Mouse (Mus musculus) heart, postnatal 14 days (tissue): Measurements from ENCODE around the gene Htt. TPM values are rescaled to one million over a fixed set of nuclear protein-coding genes. Genes with fewer than 3 reads are reported as not detected.

Experiments
- DNase-seq, 2 experiments: peaks; one replicate each; pipeline ENCODE4 v3.0.0; 2021 to 2022
- intact Hi-C: fragments of 180-260 bp; cut with DNase I; formaldehyde crosslinking; loops from one replicate; pipeline ENCODE4 v1.15.1; 2025
- total RNA-seq, 2 experiments: library from RNA; stranded (reverse); gene quantifications; 2 replicates each; pipeline ENCODE4 v1.2.3; 2021

Htt gene
- total RNA-seq, 2 experiments from 2014 or later, result 13.6 to 14.1 TPM

DNA sequence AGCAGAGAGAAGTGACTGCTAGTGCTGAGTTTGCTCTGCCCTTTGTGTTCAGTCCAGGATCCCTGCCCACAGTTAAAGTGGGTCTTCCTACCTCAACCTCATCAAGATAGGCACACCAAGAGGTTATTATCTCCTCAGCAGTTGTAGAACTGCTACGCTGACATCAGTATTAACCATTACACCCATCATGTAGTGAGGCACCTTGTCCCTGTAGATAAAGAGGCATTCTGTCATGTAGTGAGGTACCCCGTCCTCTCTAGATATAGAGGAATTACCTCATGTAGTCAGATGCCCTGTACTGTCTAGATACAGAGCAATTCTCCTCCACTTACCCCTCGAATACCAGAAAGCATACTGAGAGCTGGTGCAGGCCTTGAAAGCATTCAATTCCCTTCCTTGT, 119.5 kb downstream of the Htt start:
- intact Hi-C loops, result no loop called here
- DNase-seq, result no peak

DNA sequence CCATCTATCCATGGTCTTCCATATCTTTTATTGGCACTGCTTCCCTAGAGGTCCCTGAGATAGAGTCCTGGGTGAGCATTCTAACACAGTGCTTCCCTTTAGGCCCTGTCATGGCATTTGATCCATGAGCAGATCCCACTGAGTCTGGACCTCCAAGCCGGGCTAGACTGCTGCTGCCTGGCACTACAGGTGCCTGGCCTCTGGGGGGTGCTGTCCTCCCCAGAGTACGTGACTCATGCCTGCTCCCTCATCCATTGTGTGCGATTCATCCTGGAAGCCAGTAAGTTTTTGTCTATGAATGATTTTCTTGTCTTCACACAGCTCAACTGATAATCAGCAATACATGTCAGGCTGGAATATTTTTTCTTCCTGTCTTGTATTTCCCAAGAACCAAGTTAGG, 123.7 kb downstream of the Htt start:
- no peak for DNase-seq
- intact Hi-C loops, result no loop called here

DNA sequence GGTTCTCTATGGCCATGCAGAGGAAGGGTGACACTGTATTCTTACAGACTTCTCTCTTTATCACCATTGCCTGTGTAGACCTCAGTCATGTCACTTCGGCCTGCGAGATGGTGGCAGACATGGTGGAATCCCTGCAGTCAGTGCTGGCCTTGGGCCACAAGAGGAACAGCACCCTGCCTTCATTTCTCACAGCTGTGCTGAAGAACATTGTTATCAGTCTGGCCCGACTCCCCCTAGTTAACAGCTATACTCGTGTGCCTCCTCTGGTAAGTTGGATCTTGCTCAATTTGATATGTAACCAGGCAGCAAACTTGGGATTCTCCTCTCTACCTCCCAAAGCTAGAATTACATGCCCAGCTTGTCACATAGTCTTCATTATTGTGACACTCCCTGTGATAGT, 127.7 kb downstream of the Htt start:
- intact Hi-C loops, result no loop called here
- DNase-seq, result no peak

DNA sequence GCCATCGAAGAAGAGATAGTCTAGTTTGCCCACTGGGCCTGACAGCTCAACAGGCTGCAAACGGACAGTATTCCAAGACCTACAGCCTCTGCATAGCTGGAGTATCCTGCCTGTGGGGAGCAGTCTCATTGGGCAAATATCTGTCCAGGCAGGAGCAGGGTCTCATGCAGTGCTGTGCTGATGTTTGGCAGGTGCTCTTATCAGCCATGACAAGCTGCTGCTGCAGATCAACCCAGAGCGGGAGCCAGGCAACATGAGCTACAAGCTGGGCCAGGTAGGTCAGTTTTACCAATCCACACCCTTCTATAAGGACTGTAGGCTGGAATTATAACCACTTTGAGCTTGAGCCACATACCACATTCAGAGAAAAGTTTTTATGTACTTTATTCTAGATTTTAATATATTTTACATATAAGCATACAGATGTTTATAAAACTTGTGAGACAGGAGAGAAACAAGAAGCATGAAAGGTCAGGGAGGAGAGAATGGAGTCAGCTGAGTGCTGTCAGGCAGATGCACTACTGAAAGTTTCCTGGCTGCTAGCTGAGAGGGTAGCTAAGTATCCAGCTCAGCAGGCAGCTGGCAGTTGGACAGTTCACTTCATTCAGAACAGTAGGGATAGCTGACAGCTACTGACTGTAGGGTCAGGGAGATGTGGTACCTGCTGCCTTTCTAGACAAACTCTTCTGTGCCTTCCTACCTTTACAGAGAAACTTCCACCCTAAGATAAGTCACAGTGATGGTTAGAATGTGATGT, 135.3 kb downstream of the Htt start:
- intact Hi-C loops, result no loop called here
- DNase-seq, result no peak

DNA sequence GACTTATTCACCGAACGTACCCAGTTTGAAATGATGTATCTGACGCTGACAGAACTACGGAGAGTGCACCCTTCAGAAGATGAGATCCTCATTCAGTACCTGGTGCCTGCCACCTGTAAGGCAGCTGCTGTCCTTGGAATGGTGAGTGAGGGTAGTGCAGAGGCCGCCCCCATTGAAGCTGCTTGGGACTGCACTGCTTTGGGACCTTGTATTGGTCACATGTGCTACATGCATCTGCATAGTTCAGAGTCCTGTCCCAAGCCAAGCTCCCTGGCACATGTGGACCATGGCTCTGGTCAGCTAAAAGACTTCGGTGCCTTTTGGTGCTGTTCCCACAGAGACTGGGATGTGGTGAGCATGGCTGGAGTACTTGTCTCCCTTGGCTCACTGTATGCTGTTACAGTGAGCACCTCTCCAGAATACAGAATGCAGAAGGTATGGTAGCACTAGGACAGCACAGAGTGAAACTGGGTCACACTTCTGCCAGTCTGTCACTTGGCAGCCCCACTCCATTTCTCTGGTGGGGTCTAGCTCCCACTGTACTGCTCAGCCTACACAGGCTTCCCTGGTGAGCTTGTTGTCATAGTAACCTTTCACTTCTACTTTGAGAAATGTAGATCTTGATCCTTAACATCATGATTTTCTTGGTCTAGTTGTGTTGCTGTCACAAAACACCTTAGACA, 138.4 kb downstream of the Htt start:
- intact Hi-C loops, result no loop called here
- DNase-seq, result no peak

DNA sequence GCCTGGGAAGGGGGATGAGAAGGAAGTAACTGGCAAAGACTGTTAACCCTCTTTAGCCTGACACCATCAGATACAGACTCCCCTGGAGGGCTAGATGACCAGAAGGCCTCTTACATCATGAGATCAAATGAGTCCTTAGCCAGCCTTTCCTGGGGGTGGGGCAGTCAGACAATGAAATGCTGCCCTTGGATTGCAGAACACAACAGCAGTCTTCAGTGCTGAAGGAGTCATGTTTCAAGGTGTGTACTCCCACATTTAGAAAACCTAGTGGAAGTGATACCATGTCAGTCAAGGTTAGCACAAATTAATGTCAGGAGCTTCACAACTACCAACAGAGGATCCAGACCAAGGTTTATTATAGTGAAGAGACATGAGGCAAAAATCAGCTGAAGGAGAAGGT, 140.8 kb downstream of the Htt start:
- no peak for DNase-seq
- intact Hi-C loops, result no loop called here

DNA sequence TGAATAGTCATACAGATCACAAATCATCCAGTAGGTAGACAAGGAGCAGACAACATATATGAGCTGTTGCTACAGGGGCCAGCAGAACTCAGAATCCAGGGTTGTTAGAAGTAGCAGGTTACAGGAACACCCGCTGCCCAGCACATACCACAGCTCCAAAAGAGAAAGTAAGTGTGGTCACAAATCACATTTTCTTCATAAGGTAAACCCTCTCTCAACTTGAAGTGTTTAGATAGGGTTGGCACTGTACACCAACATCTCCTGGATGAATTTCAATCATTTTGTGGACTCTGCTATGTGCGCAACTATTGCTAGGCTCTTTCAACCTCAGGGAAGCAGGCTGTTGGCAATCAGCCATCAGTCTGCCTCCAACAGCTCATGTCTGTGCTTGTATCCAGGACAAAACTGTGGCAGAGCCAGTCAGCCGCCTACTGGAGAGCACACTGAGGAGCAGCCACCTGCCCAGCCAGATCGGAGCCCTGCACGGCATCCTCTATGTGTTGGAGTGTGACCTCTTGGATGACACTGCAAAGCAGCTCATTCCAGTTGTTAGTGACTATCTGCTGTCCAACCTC, 141.4 kb downstream of the Htt start:
- DNase-seq, result peak; percentile 50 to 72
- intact Hi-C loops, result no loop called here

DNA sequence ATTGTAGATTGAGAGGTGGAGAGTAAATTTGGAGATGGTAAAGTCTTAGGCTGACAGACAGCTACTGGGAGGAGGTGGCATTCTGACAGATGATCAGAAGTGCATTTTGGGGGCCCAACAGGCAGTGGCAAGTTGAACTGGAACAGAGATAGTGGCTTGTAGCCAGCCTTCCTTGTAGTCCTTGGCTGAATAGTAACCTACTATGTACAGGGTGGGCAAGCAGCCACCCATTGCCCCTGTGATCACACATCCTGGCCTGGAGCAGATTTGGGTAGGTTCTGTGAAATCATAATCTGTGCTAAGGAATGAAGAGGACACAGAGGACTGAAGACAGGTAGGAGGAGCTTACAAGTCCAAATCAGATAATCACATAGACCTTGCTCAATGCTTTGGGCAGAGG, 142.9 kb downstream of the Htt start:
- no peak for DNase-seq
- intact Hi-C loops, result no loop called here

DNA sequence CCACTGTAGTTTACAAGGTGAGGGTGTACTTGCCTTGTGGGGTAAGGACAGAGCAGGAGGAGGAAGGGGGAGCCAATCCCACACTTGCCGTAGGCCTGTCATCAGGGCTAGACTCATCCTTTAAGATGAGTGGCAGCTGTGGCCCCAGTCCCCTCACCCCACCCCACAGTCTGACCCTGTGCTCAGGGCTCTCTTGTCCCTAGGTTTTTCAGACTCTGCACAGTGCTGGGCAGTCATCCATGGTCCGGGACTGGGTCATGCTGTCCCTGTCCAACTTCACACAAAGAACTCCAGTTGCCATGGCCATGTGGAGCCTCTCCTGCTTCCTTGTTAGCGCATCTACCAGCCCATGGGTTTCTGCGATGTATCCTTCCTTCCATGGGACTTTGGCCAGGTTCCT, 145.7 kb downstream of the Htt start:
- DNase-seq, result no peak
- intact Hi-C loops, result no loop called here

DNA sequence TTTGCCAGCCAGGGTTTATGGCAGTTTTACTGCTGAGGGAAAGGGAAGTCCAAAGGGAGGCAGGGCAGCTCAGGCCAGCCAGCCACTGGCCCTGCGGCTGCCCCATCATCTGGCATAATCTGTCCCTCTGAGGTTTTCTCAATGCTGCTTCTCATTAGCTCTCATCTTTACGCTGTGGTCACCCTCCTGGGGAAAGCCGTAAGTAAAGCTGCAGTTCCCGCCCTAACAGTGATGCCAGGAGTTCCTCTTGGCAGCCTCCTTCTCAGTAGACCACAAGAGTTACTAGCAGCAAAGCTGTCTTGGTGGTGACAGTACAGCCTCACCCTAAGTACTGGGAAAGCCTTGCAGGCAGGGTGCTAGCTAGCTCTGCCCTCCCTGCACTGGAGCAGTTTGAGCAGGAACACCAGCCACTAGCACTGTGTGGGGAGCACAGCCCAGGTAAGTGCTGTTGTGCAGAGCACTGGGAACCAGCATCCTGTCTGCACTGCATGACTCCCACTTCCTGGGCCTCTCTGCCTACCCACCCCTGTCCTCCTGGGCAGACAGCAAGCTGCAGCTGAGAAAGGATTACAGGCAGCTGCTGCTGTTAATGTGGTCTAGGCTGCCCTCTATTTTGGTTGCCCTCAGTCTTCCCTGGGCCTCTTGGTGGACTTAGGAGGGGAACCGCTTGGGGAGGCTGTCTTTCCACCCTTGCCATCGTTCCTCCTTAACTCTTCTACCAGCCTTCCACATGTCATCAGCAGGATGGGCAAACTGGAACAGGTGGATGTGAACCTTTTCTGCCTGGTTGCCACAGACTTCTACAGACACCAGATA, 146.6 kb downstream of the Htt start, which contains the start of gene Msantd1:
TSS of gene Msantd1 (plus strand) at position 103 of the 816 bp plus-strand sequence.
- intact Hi-C loops, result no loop called here
- no peak for DNase-seq

DNA sequence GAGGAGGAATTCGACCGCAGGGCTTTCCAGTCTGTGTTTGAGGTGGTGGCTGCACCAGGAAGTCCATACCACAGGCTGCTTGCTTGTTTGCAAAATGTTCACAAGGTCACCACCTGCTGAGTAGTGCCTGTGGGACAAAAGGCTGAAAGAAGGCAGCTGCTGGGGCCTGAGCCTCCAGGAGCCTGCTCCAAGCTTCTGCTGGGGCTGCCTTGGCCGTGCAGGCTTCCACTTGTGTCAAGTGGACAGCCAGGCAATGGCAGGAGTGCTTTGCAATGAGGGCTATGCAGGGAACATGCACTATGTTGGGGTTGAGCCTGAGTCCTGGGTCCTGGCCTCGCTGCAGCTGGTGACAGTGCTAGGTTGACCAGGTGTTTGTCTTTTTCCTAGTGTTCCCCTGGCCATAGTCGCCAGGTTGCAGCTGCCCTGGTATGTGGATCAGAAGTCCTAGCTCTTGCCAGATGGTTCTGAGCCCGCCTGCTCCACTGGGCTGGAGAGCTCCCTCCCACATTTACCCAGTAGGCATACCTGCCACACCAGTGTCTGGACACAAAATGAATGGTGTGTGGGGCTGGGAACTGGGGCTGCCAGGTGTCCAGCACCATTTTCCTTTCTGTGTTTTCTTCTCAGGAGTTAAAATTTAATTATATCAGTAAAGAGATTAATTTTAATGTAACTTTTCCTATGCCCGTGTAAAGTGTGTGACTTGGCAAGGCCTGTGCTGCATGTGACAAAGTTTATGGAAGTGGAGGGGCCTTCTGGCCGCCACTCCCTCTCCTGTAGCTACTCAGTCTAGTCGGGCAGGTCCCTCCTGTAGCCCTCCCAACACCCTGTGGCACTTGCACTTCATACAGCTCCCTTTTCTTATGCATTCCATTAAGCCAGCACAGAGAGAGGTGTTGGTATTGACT, 147.4 kb downstream of the Htt start:
- intact Hi-C loops, result no loop called here
- peak in 1 of 2 experiments; percentile 21 for DNase-seq

DNA sequence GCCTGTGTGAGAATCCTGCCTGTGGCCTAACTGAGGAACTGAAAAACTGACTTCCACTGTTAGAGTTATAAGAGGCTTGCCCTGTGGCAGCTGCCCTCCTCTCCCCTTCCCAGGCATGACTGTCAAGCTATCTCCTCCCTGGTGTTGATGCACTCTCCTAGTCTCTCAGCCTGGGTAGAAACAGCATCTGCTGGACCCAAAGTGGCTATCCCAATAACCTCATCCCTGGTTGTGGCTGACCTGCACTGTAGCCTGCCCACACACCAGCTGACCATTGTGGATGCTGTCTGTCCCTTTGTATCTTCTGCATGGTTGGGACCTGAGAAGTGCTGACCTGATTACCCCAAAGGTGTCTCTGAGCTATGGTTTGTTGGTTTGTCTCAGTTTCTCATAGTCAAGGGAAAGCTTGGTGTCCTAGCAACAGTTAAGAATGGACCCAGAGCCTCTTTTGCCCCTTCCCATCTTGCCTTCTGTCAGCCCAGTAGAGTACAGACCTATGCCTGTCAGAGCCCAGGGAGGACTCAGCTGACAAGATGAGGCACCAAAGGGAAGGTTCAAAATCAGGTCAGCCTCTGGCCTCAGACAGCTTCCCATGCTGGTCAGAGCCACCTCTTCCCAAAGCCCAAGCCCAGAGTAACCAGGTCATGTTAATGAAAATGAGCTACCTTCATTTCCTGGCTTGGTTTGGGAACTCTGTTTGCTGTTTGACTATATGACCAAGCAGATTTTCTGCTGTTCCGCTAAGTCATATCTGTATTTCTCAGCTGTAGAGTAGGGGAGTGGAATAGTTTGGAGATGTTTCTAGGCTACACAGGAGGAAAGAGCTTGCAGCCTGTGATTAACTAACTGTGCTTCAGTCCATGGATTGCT, 148.3 kb downstream of the Htt start:
- no peak for DNase-seq
- intact Hi-C loops, result no loop called here

DNA sequence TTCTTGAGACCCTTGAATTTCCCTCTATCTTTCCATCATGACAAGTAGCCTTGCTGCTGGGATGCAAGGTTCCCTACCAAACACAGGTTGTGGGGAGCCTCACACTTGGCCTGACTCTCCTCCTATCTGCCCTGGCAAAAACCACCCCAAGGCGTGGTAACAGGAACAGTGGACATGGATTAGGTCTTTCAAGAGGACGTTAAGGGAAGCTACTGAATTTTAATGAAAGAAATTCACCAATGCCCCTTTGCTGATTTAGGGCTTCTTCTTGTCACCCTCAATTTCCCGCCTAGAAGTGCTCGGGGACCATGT, 148.9 kb downstream of the Htt start:
- DNase-seq, result no peak
- intact Hi-C loops, result no loop called here

DNA sequence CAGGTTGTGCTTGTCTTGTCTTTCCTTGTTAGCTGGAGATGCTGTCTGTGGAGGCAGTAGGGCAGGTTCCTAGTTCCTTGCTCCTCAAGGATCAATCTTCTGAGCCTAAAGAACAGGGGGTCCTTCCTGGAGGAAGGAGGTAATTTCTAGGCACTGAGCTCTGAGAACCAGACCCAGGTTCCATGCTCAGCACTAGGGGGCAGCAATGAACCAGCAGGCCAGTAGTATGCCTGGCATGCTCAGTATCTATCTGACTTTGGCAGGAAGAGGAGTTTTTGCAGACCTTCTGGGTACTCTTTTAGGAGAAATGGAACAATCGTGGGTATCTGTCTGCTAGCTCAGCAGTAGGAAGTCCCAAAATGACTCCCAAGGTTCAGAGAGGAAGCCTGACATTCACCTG, 154.3 kb downstream of the Htt start:
- intact Hi-C loops, result loop anchor here (1.0 to 2.0 kb wide), 3 partner anchors 71 to 128 kb away; no protein-coding TSS in a partner anchor
- peak; percentile 80 to 89 for DNase-seq

DNA sequence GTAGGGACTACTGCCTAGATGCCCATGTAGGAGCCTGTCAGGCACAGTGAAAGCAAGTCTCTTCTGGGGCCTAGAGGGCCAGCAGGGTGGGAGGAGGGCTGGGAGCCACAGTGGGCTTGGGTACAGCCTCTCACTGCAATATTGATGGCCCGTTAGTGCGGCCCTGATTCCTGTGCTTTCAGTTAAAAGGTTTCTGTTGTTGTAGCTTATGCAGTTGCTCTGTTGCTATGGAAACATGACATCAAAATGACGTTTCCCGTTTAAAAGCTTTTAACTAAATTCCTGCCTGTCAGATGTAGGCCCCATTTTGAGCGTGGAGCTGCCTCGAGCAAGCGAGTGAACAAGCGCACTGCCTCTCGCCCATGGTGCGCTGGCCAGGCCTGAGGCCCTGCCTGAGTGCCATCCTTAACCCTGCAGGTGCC, 155.7 kb downstream of the Htt start:
- no peak for DNase-seq
- intact Hi-C loops, result loop anchor here (2.0 kb wide), 1 partner anchor 108 kb away; no protein-coding TSS in a partner anchor

DNA sequence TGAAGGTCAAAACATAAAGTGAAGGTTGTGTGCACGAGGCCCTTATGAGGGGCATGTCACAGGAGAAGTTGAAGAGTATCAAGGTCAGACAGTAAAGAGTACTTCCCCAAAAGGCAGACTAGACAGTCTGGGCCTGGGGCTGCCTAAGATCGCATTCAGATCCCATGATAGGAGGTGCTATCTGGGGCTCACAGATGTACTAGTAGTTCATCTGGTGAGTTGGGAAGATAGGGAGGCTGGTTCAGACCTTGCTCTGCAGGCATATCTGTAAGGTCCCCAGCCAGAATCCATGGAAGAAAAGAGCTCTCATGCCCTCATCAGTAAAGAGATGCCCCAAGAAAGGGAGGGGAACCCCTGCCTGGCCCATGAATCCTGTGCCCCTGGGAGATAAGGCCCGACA, 157.2 kb downstream of the Htt start:
- intact Hi-C loops, result no loop called here

DNA sequence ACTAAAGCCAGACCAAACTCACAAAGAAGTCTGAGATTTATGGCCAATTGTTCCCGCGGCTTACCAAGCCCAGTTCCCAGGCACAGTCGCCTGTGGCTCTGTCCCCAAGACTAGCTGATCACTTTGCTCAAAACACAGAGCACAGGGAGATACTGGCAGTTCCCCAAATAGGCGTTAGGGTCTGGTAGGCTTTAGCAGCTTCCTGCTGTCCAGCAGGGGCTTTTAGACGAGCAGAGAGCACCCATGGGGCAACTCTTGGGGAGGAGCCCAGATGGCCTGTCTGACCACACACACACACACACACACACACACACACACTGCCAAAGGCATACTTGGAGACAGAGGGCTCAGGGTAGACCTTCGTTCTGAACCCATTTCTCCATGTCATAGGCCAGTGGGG, 161.0 kb downstream of the Htt start:
- intact Hi-C loops, result no loop called here

More for the DNA sequence above, 157.2 kb downstream of the Htt start:
- DNase-seq, result no peak

DNA sequence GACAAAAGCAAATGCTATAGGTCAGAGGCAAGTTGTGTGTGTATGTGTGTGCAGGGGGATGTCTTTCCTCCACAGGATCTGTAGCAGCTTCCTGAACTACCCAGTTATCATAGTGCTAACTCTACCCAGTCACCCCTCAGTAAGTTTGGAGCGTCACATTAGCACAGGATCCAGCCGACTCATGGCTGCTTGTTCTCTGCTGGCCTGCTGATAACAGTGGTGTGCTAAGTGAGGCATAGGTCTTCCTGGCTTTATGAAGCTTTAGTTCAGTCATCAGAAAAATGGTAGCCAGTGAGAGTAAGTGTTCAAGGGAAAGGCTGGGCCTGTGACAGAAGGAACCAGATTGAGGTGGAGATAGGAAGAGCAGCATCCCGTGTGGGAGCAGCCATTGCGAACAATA, 162.4 kb downstream of the Htt start:
- intact Hi-C loops, result no loop called here
- DNase-seq, result no peak

More for the DNA sequence above, 161.0 kb downstream of the Htt start:
- DNase-seq, result no peak

DNA sequence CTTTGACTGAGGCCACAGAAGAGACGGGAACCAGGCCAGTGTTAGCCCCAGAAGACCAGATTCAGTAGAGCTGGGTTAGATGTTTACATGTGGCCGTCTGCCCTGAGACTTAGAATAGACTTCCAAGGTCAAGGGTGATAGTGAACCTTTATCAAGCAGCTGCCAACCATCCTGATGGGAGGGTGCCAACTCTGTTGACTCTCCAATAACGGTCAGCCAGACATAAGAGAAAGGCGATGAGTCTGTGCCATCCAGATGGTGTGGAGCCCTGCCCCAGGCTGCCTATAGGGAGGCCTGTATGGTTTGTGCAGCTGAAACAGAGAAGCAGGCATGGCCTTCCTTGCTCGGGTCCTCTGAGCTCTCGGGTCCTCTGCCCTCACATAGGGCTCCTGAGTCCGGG, 163.0 kb downstream of the Htt start:
- DNase-seq, result no peak
- intact Hi-C loops, result no loop called here
